Mouse (Mus musculus): ENCODE measurements around the gene Mcrip1.
"Not testable (repeated sequence)": the region's sequence is repeated elsewhere in the genome, so short reads cannot be mapped to it uniquely, and the experiment has no call there.

DNA sequence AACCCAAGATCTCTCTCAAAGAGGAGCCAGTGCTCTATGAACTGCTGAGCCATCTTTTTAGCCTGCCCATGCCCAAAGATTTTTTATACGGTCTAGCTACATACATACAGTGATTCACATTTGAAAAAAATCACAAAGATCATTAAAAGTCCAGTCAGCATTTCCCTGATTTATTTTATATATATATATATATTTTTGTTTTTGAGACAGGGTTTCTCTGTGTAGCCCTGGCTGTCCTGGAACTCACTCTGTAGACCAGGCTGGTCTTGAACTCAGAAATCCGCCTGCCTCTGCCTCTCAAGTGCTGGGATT, 33.4 kb upstream of the Mcrip1 start:
- TF ChIP-seq CTCF (IDR thresholded peaks at IDR 0.05; ENCODE audit: borderline replicate concordance, insufficient read depth, low read length); POLR2A (IDR thresholded peaks at IDR 0.05; ENCODE audit: low read depth, low read length): not testable (repeated sequence)
